Comparison of ENCODE assay signal across 8 mouse cellular contexts in the genomic region with DNA sequence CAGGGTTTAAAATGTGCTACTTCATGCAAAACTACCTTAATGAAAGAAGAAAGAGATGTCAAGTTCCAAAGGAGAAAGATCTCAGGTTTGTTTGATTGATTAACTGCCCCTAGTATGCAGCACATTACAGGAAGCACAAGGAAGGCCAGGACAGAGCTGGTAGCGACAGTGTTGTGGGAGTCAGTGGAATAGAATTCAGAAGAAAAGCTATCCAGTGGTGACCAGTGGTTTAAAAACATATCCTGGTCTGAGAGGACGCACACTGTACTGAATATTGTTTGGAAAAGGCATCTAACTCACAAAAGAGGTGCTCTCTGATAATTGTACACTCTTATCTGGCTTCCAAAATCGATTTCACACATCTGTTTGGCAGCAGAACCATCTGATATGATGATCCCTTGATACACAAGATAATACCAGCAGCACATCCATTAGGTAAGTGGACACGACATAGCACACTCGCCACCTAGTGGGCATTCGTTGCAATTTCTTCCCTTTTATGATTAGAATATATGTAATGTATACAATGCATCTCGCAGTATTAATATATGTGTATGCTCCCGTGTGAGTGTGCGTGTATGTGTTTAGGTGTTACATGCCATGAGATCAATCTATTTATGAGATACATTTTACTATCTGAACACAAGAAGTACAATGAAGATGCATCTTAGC. TPM values are rescaled to one million over a fixed set of nuclear protein-coding genes. Genes with fewer than 3 reads are reported as not detected.
DNase-seq lines count a peak whose midpoint lies in the region; ATAC-seq and TF ChIP-seq lines count a peak whose summit lies in the region.

No protein-coding gene starts in this region.

- H3K4me2 ChIP-seq in liver, embryonic 11.5 days: no peak overlapping the region
- no peak overlapping the region for H3K4me2 ChIP-seq in hindbrain, postnatal 0 days (ENCODE audit: low read depth, low read length)
- no peak overlapping the region for H3K4me2 ChIP-seq in neural tube, embryonic 11.5 days (ENCODE audit: low read depth)

- H3K36me3 ChIP-seq in liver, adult 2 months (ENCODE audit: control insufficient read depth, insufficient read depth, low read length): no peaks in the 10 kb centered on the region
- H3K36me3 ChIP-seq in liver, embryonic 11.5 days (ENCODE audit: control insufficient read depth, insufficient read depth, low read length): no peaks in the 10 kb centered on the region
- H3K36me3 ChIP-seq in embryonic facial prominence, embryonic 10.5 days (replicated peaks): no peaks in the 10 kb centered on the region
- no peaks in the 10 kb centered on the region for H3K36me3 ChIP-seq in hindbrain, postnatal 0 days (ENCODE audit: insufficient read depth, low read length)
- no peaks in the 10 kb centered on the region for H3K36me3 ChIP-seq in neural tube, embryonic 11.5 days (ENCODE audit: control insufficient read depth, insufficient read depth, low read length)

- no peaks in the 10 kb centered on the region for H3K79me2 ChIP-seq in liver, adult 2 months (ENCODE audit: control insufficient read depth, insufficient read depth, low read length)

- WGBS in liver, adult 2 months: 21% methylated on average over 9 of the region's 9 CpGs
- WGBS in liver, embryonic 11.5 days: 26% methylated on average over 9 of the region's 9 CpGs
- whole genome bisulfite sequencing in embryonic facial prominence, embryonic 10.5 days: 34% methylated on average over 9 of the region's 9 CpGs
- 21% methylated on average over 9 of the region's 9 CpGs for WGBS in hindbrain, postnatal 0 days
- WGBS in neural tube, embryonic 11.5 days: 34% methylated on average over 9 of the region's 9 CpGs

- ATAC-seq in liver, embryonic 11.5 days (replicated peaks; ENCODE audit: low FRiP score): no peak; the same call in 1 of the 2 replicates
- ATAC-seq in hindbrain, postnatal 0 days: peak; percentile 86
- peak; percentile 80 for ATAC-seq in neural tube, embryonic 11.5 days (ENCODE audit: insufficient read depth, low FRiP score, low TSS enrichment)
- no peak for ATAC-seq in monocyte, adult 5-6 weeks (replicated peaks; ENCODE audit: insufficient number of reproducible peaks, low FRiP score, low TSS enrichment, poor library complexity, severe bottlenecking)

- no peak overlapping the region for H3K27ac ChIP-seq in liver, adult 2 months (replicated peaks; ENCODE audit: insufficient read depth, low read depth, low read length)
- H3K27ac ChIP-seq in liver, embryonic 11.5 days (ENCODE audit: low read depth, low read length): no peak overlapping the region
- H3K27ac ChIP-seq in embryonic facial prominence, embryonic 10.5 days (replicated peaks): no peak overlapping the region
- no peak overlapping the region for H3K27ac ChIP-seq in hindbrain, postnatal 0 days
- no peak overlapping the region for H3K27ac ChIP-seq in neural tube, embryonic 11.5 days (ENCODE audit: low read depth, low read length)

- H3K27me3 ChIP-seq in liver, adult 2 months (ENCODE audit: control insufficient read depth, insufficient read depth, low read length): no peaks in the 10 kb centered on the region
- H3K27me3 ChIP-seq in liver, embryonic 11.5 days (replicated peaks; ENCODE audit: control insufficient read depth, insufficient read depth, low read length): no peaks in the 10 kb centered on the region
- H3K27me3 ChIP-seq in embryonic facial prominence, embryonic 10.5 days (replicated peaks; ENCODE audit: low read depth, poor library complexity, severe bottlenecking): no peaks in the 10 kb centered on the region
- no peaks in the 10 kb centered on the region for H3K27me3 ChIP-seq in hindbrain, postnatal 0 days (ENCODE audit: insufficient read depth, low read length)
- H3K27me3 ChIP-seq in neural tube, embryonic 11.5 days (ENCODE audit: control insufficient read depth, insufficient read depth, low read length): no peaks in the 10 kb centered on the region

- no peak overlapping the region for H3K4me3 ChIP-seq in liver, adult 2 months (ENCODE audit: insufficient read depth, low read depth, low read length)
- H3K4me3 ChIP-seq in liver, embryonic 11.5 days (ENCODE audit: low read depth, low read length): no peak overlapping the region
- no peak overlapping the region for H3K4me3 ChIP-seq in embryonic facial prominence, embryonic 10.5 days
- no peak overlapping the region for H3K4me3 ChIP-seq in hindbrain, postnatal 0 days (ENCODE audit: low read length)
- no peak overlapping the region for H3K4me3 ChIP-seq in neural tube, embryonic 11.5 days (ENCODE audit: low read depth, low read length)

- H3K9ac ChIP-seq in liver, adult 2 months (ENCODE audit: low read depth, low read length): no peak overlapping the region
- H3K9ac ChIP-seq in liver, embryonic 11.5 days (ENCODE audit: low read depth, low read length): no peak overlapping the region
- no peak overlapping the region for H3K9ac ChIP-seq in hindbrain, postnatal 0 days (replicated peaks; ENCODE audit: low read length)
- no peak overlapping the region for H3K9ac ChIP-seq in neural tube, embryonic 11.5 days (ENCODE audit: low read length)

- H3K9me3 ChIP-seq in liver, embryonic 11.5 days (ENCODE audit: control insufficient read depth, low read length): no peaks in the 10 kb centered on the region
- no peaks in the 10 kb centered on the region for H3K9me3 ChIP-seq in embryonic facial prominence, embryonic 10.5 days
- no peaks in the 10 kb centered on the region for H3K9me3 ChIP-seq in hindbrain, postnatal 0 days (ENCODE audit: low read length)
- H3K9me3 ChIP-seq in neural tube, embryonic 11.5 days (ENCODE audit: control insufficient read depth, low read length): no peaks in the 10 kb centered on the region

- TF ChIP-seq POLR2A in liver, adult 2 months (IDR thresholded peaks at IDR 0.05; ENCODE audit: extremely low read depth, insufficient read depth, low read length): no peak

- 0 out of 2 replicates have a peak, but pooled peaks have one; percentile 25 for TF ChIP-seq CTCF in liver, adult 2 months (IDR thresholded peaks at IDR 0.05; ENCODE audit: low read depth, low read length)
- TF ChIP-seq CTCF in hindbrain, postnatal 0 days (IDR thresholded peaks at IDR 0.05; ENCODE audit: low read depth): peak; percentile 93

- intact Hi-C loops in left cerebral cortex, postnatal 25 days (cut with DNase I): loop anchor here (5.0 kb wide), 1 partner anchor 934 kb away; no protein-coding TSS in a partner anchor

- H3K4me1 ChIP-seq in liver, adult 2 months (ENCODE audit: control insufficient read depth, insufficient read depth, low read length): no peaks in the 10 kb centered on the region
- H3K4me1 ChIP-seq in liver, embryonic 11.5 days (replicated peaks; ENCODE audit: control insufficient read depth, insufficient read depth, low read length): no peaks in the 10 kb centered on the region
- H3K4me1 ChIP-seq in embryonic facial prominence, embryonic 10.5 days: no peaks in the 10 kb centered on the region
- H3K4me1 ChIP-seq in hindbrain, postnatal 0 days (ENCODE audit: insufficient read depth, low read length): no peaks in the 10 kb centered on the region
- no peaks in the 10 kb centered on the region for H3K4me1 ChIP-seq in neural tube, embryonic 11.5 days (ENCODE audit: control insufficient read depth, insufficient read depth, low read length)

- DNase-seq in liver, adult 2 months (ENCODE audit: extremely low read depth, low read depth, low spot score): peak; percentile 26
- no peak for DNase-seq in liver, embryonic 11.5 days (ENCODE audit: low spot score)
- DNase-seq in adrenal gland, postnatal 25 days: peak; percentile 20
- DNase-seq in embryonic facial prominence, embryonic 10.5 days (ENCODE audit: low spot score): peak; percentile 38
- DNase-seq in hindbrain, postnatal 0 days (ENCODE audit: low spot score): peak; percentile 82
- DNase-seq in left cerebral cortex, postnatal 25 days (ENCODE audit: low spot score in 2 of 2): peak; percentile 69 to 77
- peak; percentile 38 for DNase-seq in neural tube, embryonic 11.5 days (ENCODE audit: low spot score)

RNA-seq across cellular contexts. Expression of a gene that starts 33.0 kb away (rescaled TPM):
- total RNA-seq in liver, adult 2 months (2014; rRNA removed): not detected in 2 replicates
- polyA plus RNA-seq in liver, adult 2 months (2012; rRNA removed): not detected in 2 replicates
- 0.84 and 1.2 TPM in 2 replicates for polyA plus RNA-seq in liver, embryonic 11.5 days (2014; fragmentation: Nextera tagmentation; extraction: Ambion mirVana)
- 0.81 and 1.3 TPM in 2 replicates for total RNA-seq in adrenal gland, postnatal 25 days (2021)
- polyA plus RNA-seq in embryonic facial prominence, embryonic 10.5 days (2016; fragmentation: Nextera tagmentation; extraction: Ambion mirVana): 7.8 and 8.3 TPM in 2 replicates
- 63.1 and 76.6 TPM in 2 replicates for total RNA-seq in hindbrain, postnatal 0 days (2014; rRNA removed)
- polyA plus RNA-seq in hindbrain, postnatal 0 days (2015; fragmentation: Nextera tagmentation; extraction: Ambion mirVana): 38.1 and 39.8 TPM in 2 replicates
- 100 to 1,000 TPM; 124 to 139 TPM for total RNA-seq in left cerebral cortex, postnatal 25 days (2021)
- polyA plus RNA-seq in neural tube, embryonic 11.5 days (2014; fragmentation: Nextera tagmentation; extraction: Ambion mirVana): 6.0 and 6.9 TPM in 2 replicates
- total RNA-seq in monocyte, adult 5-6 weeks (2017): not detected in 3 replicates

Comparison
In these comparisons a context has a peak if more than half of its experiments do, and no peak if none do; other contexts are left out.
1. ATAC-seq: peak in hindbrain, postnatal 0 days (single experiment) and neural tube, embryonic 11.5 days (single experiment); none in liver, embryonic 11.5 days (single experiment) and monocyte, adult 5-6 weeks (single experiment).
2. RNA of a gene that starts 33.0 kb away (total RNA-seq): 124 to 139 TPM in left cerebral cortex, postnatal 25 days and 63.1 to 76.6 TPM in hindbrain, postnatal 0 days; 0.81 to 1.3 TPM in adrenal gland, postnatal 25 days, not detected in liver, adult 2 months and not detected in monocyte, adult 5-6 weeks; every median in the first group is over 10 times any median in the second.